In the genomic region with DNA sequence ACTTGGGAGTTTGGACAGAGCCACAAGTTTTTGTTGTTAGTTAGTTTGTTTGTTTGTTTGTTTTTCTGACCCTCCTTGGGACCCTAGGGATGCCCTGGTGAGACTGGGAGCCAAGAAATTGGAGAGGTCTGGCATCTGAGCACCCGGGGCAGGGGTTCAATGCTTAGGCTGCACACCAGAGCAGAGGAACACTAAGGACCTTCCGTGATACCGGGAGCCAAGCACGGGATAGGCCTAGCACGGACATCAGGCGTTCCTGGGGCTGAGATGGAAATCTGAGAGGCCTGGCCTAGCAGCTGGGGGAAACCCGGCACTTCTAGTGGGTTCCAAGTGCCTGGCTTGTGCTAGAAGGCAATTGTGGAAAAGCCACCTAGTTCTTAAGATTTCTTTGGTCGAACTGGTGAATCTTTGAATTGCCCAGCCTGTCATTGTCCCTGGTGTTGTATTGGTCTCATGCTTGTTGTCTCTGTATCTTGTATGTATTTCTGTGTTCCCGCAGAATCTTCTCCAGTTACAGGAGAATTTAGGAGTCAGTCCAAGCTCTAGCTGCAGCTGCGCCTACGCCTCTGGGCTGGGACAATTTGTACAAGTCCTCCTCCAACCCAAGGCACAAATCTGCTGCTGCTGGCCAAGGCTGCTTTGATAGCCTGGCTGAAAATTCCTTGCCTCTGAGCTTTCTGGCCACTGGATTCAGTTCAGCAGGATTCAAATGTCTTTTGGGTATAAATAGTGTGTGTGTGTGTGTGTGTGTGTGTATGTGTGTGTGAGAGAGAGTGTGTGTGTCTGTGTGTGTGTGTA, we compare ENCODE assay signal across 8 mouse cellular contexts. TPM values are rescaled to one million over a fixed set of nuclear protein-coding genes. Genes with fewer than 3 reads are reported as not detected.
DNase-seq lines count a peak whose midpoint lies in the region.
"Had no signal": no experiment of that assay in that cellular context is flagged by ENCODE, and none has a peak within 500 bp of the region (broad histone marks: within the 10 kb centered on the region; RNA-seq: fewer than 3 reads in every experiment).

No protein-coding gene starts in this region.

- H3K9me3 ChIP-seq in forebrain, embryonic 10.5 days, result no peaks in the 10 kb centered on the region
- H3K9me3 ChIP-seq: neural tube, embryonic 12.5 days had no signal

- 0 out of 2 replicates have a peak, but pooled peaks cover 4% of the 10 kb centered on the region for H3K4me1 ChIP-seq in forebrain, embryonic 10.5 days
- H3K4me1 ChIP-seq: neural tube, embryonic 12.5 days had no signal

- peak; percentile 83 for DNase-seq in right cerebral cortex, adult 18-20 months
- no peak for DNase-seq in right cerebral cortex, postnatal 14 days
- peak; percentile 81 for DNase-seq in gastrocnemius, postnatal 14 days
- DNase-seq in layer of hippocampus, postnatal 14 days (ENCODE audit: low spot score in 2 of 2), result peak; percentile 12 to 60
- DNase-seq in telencephalon, adult 2 months (ENCODE audit: low read depth, low spot score), result peak; percentile 59
- no peak for DNase-seq in forebrain, embryonic 10.5 days (ENCODE audit: extremely low spot score, low spot score)
- no peak for DNase-seq in spleen, adult 12 weeks (ENCODE audit: low spot score)

- WGBS in forebrain, embryonic 10.5 days, result 80% methylated on average over 11 of the region's 11 CpGs

- intact Hi-C loops in gastrocnemius, postnatal 14 days (cut with DNase I; ENCODE audit: low total_unique reads), result no loop called here

- peaks cover under 1% of the 10 kb centered on the region; the same call in 1 of the 2 replicates for H3K36me3 ChIP-seq in forebrain, embryonic 10.5 days (replicated peaks)
- H3K36me3 ChIP-seq: neural tube, embryonic 12.5 days had no signal

- H3K27ac ChIP-seq in forebrain, embryonic 10.5 days, result no peak overlapping the region
- H3K27ac ChIP-seq: neural tube, embryonic 12.5 days had no signal

- H3K4me3 ChIP-seq in forebrain, embryonic 10.5 days, result no peak overlapping the region
- H3K4me3 ChIP-seq: neural tube, embryonic 12.5 days had no signal

- no peaks in the 10 kb centered on the region for H3K27me3 ChIP-seq in forebrain, embryonic 10.5 days (ENCODE audit: poor library complexity, severe bottlenecking)
- H3K27me3 ChIP-seq: neural tube, embryonic 12.5 days had no signal

RNA-seq across cellular contexts. Expression of gene Gabrr2, which starts 4.7 kb away (rescaled TPM):
- 10 to 100 TPM; 19.2 to 51.0 TPM for total RNA-seq in gastrocnemius, postnatal 14 days (2021)
- total RNA-seq in layer of hippocampus, postnatal 14 days (2021), result not detected
- polyA plus RNA-seq in forebrain, embryonic 10.5 days (2016; fragmentation: Nextera tagmentation; extraction: Ambion mirVana), result 0.16 and 0.61 TPM in 2 replicates

RNA-seq across cellular contexts. Expression of gene Ube2j1, which starts 26.9 kb away (rescaled TPM):
- total RNA-seq in gastrocnemius, postnatal 14 days (2021), result 10 to 100 TPM; 51.1 to 56.2 TPM
- 100 to 1,000 TPM; 104 to 112 TPM for total RNA-seq in layer of hippocampus, postnatal 14 days (2021)
- polyA plus RNA-seq in forebrain, embryonic 10.5 days (2016; fragmentation: Nextera tagmentation; extraction: Ambion mirVana), result 46.1 and 46.8 TPM in 2 replicates

Comparison
In these comparisons a context has a peak if more than half of its experiments do, and no peak if none do; other contexts are left out.
1. DNase-seq: peak in right cerebral cortex, adult 18-20 months (single experiment), gastrocnemius, postnatal 14 days (single experiment), layer of hippocampus, postnatal 14 days (2 of 2) and telencephalon, adult 2 months (single experiment); none in right cerebral cortex, postnatal 14 days (single experiment), forebrain, embryonic 10.5 days (single experiment) and spleen, adult 12 weeks (single experiment).
2. RNA of gene Gabrr2, which starts 4.7 kb away (total RNA-seq): 19.2 to 51.0 TPM in gastrocnemius, postnatal 14 days; not detected in layer of hippocampus, postnatal 14 days; every median in the first group is over 10 times any median in the second.